Mouse (Mus musculus) lung, embryonic 14.5 days (tissue): ENCODE results near the gene Romo1. TPM values are rescaled to one million over a fixed set of nuclear protein-coding genes. Genes with fewer than 3 reads are reported as not detected.
A peak's percentile ranks its signal among the peaks of the same experiment; 100 is the strongest.

Experiments used
- ATAC-seq: fragments of 200-750 bp; cut with Nextera tagmentation; 2 replicates; pipeline ENCODE4 v1.8.0; 2017; ENCODE audit warnings: mild to moderate bottlenecking, moderate TSS enrichment, moderate library complexity; ENCODE audit not compliant: insufficient read depth
- DNase-seq: peaks from one replicate; pipeline ENCODE4 v3.0.0-alpha.2; 2015
- H3K27ac ChIP-seq: fragments of 300-500 bp; sonication (generic); 2 replicates; pipeline ENCODE4 v1.5.1; 2014; ENCODE audit warnings: low read depth, mild to moderate bottlenecking, moderate library complexity
- H3K27me3 ChIP-seq: fragments of 300-500 bp; sonication (generic); 2 replicates; pipeline ENCODE4 v1.6.1; 2014; ENCODE audit warnings: low read length, control low read depth; ENCODE audit not compliant: insufficient read depth
- H3K36me3 ChIP-seq: fragments of 300-500 bp; sonication (generic); 2 replicates; pipeline ENCODE4 v1.6.1; 2014; ENCODE audit warnings: control low read depth; ENCODE audit not compliant: insufficient read depth
- H3K4me1 ChIP-seq: fragments of 300-500 bp; sonication (generic); 2 replicates; pipeline ENCODE4 v1.6.1; 2014; ENCODE audit warnings: antibody characterized with exemption, control low read depth; ENCODE audit not compliant: insufficient read depth
- H3K4me2 ChIP-seq: fragments of 300-500 bp; sonication (generic); 2 replicates; pipeline ENCODE4 v1.6.1; 2014; ENCODE audit warnings: mild to moderate bottlenecking
- H3K4me3 ChIP-seq: fragments of 300-500 bp; sonication (generic); 2 replicates; pipeline ENCODE4 v1.5.1; 2014; ENCODE audit warnings: low read depth, low read length
- H3K9ac ChIP-seq: fragments of 300-500 bp; sonication (generic); 2 replicates; pipeline ENCODE4 v1.6.1; 2014
- H3K9me3 ChIP-seq: fragments of 300-500 bp; sonication (generic); 2 replicates; pipeline ENCODE4 v1.6.1; 2016; ENCODE audit warnings: low read depth, low read length, control low read depth
- CTCF ChIP-seq: IDR thresholded peaks from 2 replicates; pipeline ENCODE4 v1.5.1; 2016; ENCODE audit warnings: antibody characterized with exemption, low read depth
- WGBS: fragments of 180-500 bp; shearing (Covaris S2); extraction: QIAGEN DNeasy Blood & Tissue Kit; methylation state at CpG from one replicate; pipeline ENCODE4 v1.1.7; 2014; 5-methylcytosine and 5-hydroxymethylcytosine counted together
- polyA plus RNA-seq: library from polyadenylated mRNA; unstranded; fragments of >200 nt; fragmentation: Nextera tagmentation; extraction: Ambion mirVana; gene quantifications from 2 replicates; pipeline ENCODE4 v1.2.1, GENCODE M21; 2014

Gene Romo1
- polyA plus RNA-seq, 1 experiment from 2014 or later, result 396 TPM

GRCm38 (mm10) chr2:156126992-156127391, 16.8 kb upstream of the Romo1 start, which contains the start of gene Gm28036:
Gene Gm28036, minus strand, starts transcription at chr2:156127092.
- 93% methylated on average over 5 of the region's 5 CpGs for WGBS

GRCm38 (mm10) chr2:156134161-156134560, 9.7 kb upstream of the Romo1 start:
- ATAC-seq, result no peak
- no peaks in the 10 kb centered on the region for H3K4me1 ChIP-seq
- H3K9ac ChIP-seq, result no peak overlapping the region
- peaks cover 20% of the 10 kb centered on the region; the same call in 1 of the 2 replicates for H3K36me3 ChIP-seq
- H3K27ac ChIP-seq, result no peak overlapping the region
- H3K27me3 ChIP-seq, result no peaks in the 10 kb centered on the region
- TF ChIP-seq CTCF, result no peak
- 87% methylated on average over 5 of the region's 5 CpGs for WGBS
- H3K4me2 ChIP-seq, result no peak overlapping the region
- H3K4me3 ChIP-seq, result no peak overlapping the region
- no peak for DNase-seq
- H3K9me3 ChIP-seq, result no peaks in the 10 kb centered on the region

More at GRCm38 (mm10) chr2:156126992-156127391, 16.8 kb upstream of the Romo1 start, which contains the start of gene Gm28036:
- Histone ChIP-seq H3K9ac (no peak within 1 kb of the TSS), H3K9me3 (no peaks in the 10 kb centered on the region), H3K36me3 (peaks cover 40% of the 10 kb centered on the region; the same call in 1 of the 2 replicates), H3K4me3 (no peak within 1 kb of the TSS), H3K4me1 (no peaks in the 10 kb centered on the region), H3K27ac (no peak within 1 kb of the TSS), H3K4me2 (no peak within 1 kb of the TSS), H3K27me3 (no peaks in the 10 kb centered on the region)
- no peak for TF ChIP-seq CTCF
- no peak for DNase-seq
- ATAC-seq, result no peak

- 75% methylated on average over 6 of the region's 6 CpGs for WGBS
- H3K27ac ChIP-seq, result no peak overlapping the region
- peaks cover 26% of the 10 kb centered on the region; the same call in 1 of the 2 replicates for H3K36me3 ChIP-seq
Observed at GRCm38 (mm10) chr2:156135695-156136094, 8.1 kb upstream of the Romo1 start.

DNA sequence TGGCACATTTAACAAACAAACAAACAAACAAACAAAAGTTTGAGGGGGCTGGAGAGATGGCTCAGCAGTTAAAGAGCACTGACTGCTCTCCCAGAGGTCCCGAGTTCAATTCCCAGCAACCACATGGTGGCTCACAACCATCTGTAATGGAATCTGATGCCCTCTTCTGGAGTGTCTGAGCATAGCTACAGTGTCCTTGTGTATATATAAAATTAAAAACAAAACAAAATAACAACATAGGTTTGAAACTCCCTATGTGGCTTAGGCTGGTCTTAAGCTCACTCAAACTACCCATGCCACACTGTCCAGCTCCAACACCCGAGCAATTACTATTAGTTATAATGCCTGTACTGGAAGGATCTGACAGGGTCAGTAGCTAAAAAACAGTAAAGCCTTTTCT, 1.0 kb upstream of the Romo1 start:
- Histone ChIP-seq H3K27ac (no peak overlapping the region), H3K9me3 (no peaks in the 10 kb centered on the region), H3K4me3 (peak overlapping the region; percentile 83), H3K4me1 (no peaks in the 10 kb centered on the region), H3K9ac (peak overlapping the region; percentile 89), H3K36me3 (peaks cover 32% of the 10 kb centered on the region), H3K4me2 (peak overlapping the region; percentile 80), H3K27me3 (no peaks in the 10 kb centered on the region)
- TF ChIP-seq CTCF, result no peak
- no peak for DNase-seq
- no peak for ATAC-seq
- WGBS, result 82% methylated on average over 2 of the region's 2 CpGs

More at GRCm38 (mm10) chr2:156135695-156136094, 8.1 kb upstream of the Romo1 start:
- DNase-seq (no peak), ATAC-seq (no peak)
- Histone ChIP-seq H3K9me3 (no peaks in the 10 kb centered on the region), H3K27me3 (no peaks in the 10 kb centered on the region), H3K4me2 (no peak overlapping the region), H3K4me1 (no peaks in the 10 kb centered on the region), H3K9ac (no peak overlapping the region), H3K4me3 (no peak overlapping the region)
- peak; percentile 19; the same call in 1 of the 2 replicates for TF ChIP-seq CTCF

DNA sequence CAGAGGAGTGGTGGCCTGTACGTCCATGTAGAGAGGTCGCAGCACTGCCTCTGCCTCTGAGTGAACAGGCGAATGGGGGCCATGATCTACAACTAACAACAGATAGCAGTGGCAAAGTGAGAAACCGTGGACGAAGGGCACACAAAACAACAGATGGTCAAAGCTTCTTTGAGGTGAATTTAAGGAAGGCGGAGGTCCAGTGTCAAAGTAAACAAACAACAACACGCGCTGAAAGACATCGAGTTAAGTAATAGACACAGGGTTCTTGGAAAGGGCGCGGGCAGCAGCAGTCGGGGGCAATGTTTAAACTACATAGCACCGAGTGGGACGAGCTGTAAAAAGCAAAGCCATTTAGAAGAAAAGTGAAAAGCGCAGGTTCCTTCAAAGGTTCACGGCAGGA, 472 bp upstream of the Romo1 start:
- WGBS, result under 1% methylated on average over 16 of the region's 16 CpGs
- ATAC-seq, result peak; percentile 10; the same call in 1 of the 2 replicates
- H3K9ac ChIP-seq, result peak overlapping the region; percentile 89
- H3K27me3 ChIP-seq, result no peaks in the 10 kb centered on the region
- no peaks in the 10 kb centered on the region for H3K9me3 ChIP-seq
- peak overlapping the region; percentile 83 for H3K4me3 ChIP-seq
- peak overlapping the region; percentile 80 for H3K4me2 ChIP-seq
- no peaks in the 10 kb centered on the region for H3K4me1 ChIP-seq
- DNase-seq, result no peak
- no peak for TF ChIP-seq CTCF
- peaks cover 37% of the 10 kb centered on the region for H3K36me3 ChIP-seq
- H3K27ac ChIP-seq, result peak overlapping the region; percentile 94

DNA sequence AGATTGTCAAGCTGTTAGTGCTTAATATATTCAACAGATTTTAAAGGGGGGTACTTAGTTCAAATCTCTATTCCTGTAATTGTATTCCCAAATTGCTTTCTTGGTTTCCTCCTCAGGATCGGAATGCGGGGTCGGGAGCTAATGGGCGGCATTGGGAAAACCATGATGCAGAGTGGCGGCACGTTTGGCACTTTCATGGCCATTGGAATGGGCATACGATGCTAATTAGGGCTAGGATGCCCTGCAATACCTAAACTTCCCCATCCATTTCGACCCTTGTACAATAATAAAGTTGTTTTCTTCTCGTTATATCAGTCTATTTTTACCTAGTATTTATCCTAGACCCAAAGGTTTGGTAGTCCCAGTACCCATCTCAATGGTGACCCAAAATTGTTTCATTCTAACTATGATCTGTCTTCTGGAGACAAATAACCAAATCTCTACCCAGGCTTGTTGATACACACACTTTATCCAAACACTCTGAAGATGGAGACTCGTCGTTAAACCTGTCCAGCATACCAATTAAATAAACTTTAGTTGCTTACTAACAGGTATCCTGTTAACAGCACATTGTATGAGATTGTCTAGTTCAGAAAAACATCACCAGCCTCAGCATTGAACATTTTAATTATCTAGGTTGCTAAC, 1.8 kb downstream of the Romo1 start:
- Histone ChIP-seq H3K4me3 (no peak overlapping the region), H3K27me3 (no peaks in the 10 kb centered on the region), H3K36me3 (peaks cover 46% of the 10 kb centered on the region), H3K4me2 (peak overlapping the region; percentile 80), H3K27ac (no peak overlapping the region), H3K9ac (no peak overlapping the region), H3K9me3 (no peaks in the 10 kb centered on the region), H3K4me1 (no peaks in the 10 kb centered on the region)
- ATAC-seq (no peak), DNase-seq (peak; percentile 24)
- TF ChIP-seq CTCF, result no peak
- WGBS, result 47% methylated on average over 11 of the region's 11 CpGs

DNA sequence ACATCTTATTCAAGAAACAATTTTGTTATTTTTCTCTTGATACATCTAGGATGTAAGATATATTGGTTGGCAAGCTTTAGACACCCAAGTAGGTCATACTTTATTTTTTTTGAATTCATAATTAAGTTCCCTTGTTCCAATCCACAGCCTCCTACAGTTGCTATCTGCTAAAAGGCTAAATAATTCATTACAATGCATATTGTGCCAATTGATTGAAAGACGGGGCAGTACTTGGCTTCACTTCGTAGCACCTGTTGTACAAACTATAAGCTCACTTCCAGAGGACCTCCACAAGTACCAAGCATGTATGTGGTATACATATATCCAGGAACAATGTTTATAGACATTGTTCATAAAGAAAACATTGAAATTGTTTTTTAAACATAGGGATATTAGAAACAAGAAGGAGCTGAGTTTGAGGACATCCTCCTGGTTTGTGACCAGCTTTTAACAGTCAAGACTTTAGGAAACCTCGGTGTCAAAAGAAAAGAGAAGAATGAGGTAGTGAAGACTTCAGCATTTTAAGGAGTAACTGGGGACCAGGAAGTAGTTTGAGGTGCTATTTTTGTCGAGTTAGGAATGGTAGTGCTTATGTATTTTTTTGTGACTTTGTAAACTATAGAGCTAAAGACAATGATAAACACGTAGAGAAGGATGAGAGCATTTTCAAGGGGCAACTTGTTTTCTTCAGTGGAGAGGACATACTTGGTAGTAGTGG, 2.6 kb downstream of the Romo1 start:
- H3K27me3 ChIP-seq, result no peaks in the 10 kb centered on the region
- H3K4me3 ChIP-seq, result no peak overlapping the region
- peak; percentile 38 for DNase-seq
- H3K4me1 ChIP-seq, result no peaks in the 10 kb centered on the region
- TF ChIP-seq CTCF, result no peak
- H3K4me2 ChIP-seq, result no peak overlapping the region
- WGBS, result 63% methylated on average over 5 of the region's 5 CpGs
- H3K9ac ChIP-seq, result no peak overlapping the region
- no peak for ATAC-seq
- H3K9me3 ChIP-seq, result no peaks in the 10 kb centered on the region
- H3K36me3 ChIP-seq, result peaks cover 52% of the 10 kb centered on the region
- H3K27ac ChIP-seq, result no peak overlapping the region
